8 mouse cellular contexts compared by ENCODE assay signal in genomic region chr7:19092381-19093173, GRCm38 (mm10). TPM values are rescaled to one million over a fixed set of nuclear protein-coding genes. Genes with fewer than 3 reads are reported as not detected.
DNase-seq lines count a peak whose midpoint lies in the region; ATAC-seq lines count a peak whose summit lies in the region.

No protein-coding gene starts in this region.

- no peaks in the 10 kb centered on the region for H3K9me3 ChIP-seq in embryonic facial prominence, embryonic 14.5 days (ENCODE audit: control insufficient read depth, low read length)

- peak overlapping the region; percentile 91 for H3K4me2 ChIP-seq in embryonic facial prominence, embryonic 14.5 days (ENCODE audit: low read depth, low read length)

- peak; percentile 62 for ATAC-seq in embryonic facial prominence, embryonic 14.5 days (ENCODE audit: low read depth)

- H3K4me3 ChIP-seq in embryonic facial prominence, embryonic 14.5 days (ENCODE audit: low read depth, low read length): peak overlapping the region; percentile 80

- 3% methylated on average over 34 of the region's 38 CpGs for WGBS in embryonic facial prominence, embryonic 14.5 days

- peaks cover 44% of the 10 kb centered on the region for H3K36me3 ChIP-seq in embryonic facial prominence, embryonic 14.5 days (ENCODE audit: control insufficient read depth, insufficient read depth, low read length)

- DNase-seq in urinary bladder, postnatal 14 days (ENCODE audit: low spot score): peak; percentile 58
- DNase-seq in urinary bladder, adult 2 months (ENCODE audit: low spot score): no peak
- peak; percentile 96 for DNase-seq in embryonic facial prominence, embryonic 14.5 days (ENCODE audit: low spot score)
- peak; percentile 75 to 81 for DNase-seq in heart, postnatal 10 days
- DNase-seq in kidney, postnatal 14 days: peak; percentile 80
- peak; percentile 76 for DNase-seq in mesoderm, embryonic 11.5 days (ENCODE audit: low read depth, low spot score)
- peak; percentile 57 for DNase-seq in thymus, postnatal 4 days
- no peak for DNase-seq in urinary bladder, postnatal 25 days (ENCODE audit: low spot score)

- H3K4me1 ChIP-seq in embryonic facial prominence, embryonic 14.5 days (ENCODE audit: control insufficient read depth, insufficient read depth, low read length): peaks cover 22% of the 10 kb centered on the region

- peak overlapping the region; percentile 61 for H3K9ac ChIP-seq in embryonic facial prominence, embryonic 14.5 days (ENCODE audit: low read depth, low read length)

- no peaks in the 10 kb centered on the region for H3K27me3 ChIP-seq in embryonic facial prominence, embryonic 14.5 days (replicated peaks; ENCODE audit: control insufficient read depth, insufficient read depth, low read length)

- intact Hi-C loops in heart, postnatal 10 days (cut with DNase I): loop anchor here (1.0 kb wide), 1 partner anchor 23 kb away; no protein-coding TSS in a partner anchor

- peak overlapping the region; percentile 98 for H3K27ac ChIP-seq in embryonic facial prominence, embryonic 14.5 days (replicated peaks; ENCODE audit: low read depth, low read length)

RNA-seq across cellular contexts. Expression of gene Six5, which starts 1.8 kb away (rescaled TPM):
- 59.1 and 60.2 TPM in 2 replicates for polyA plus RNA-seq in urinary bladder, adult 2 months (2012; rRNA removed)
- 13.4 and 16.3 TPM in 2 replicates for polyA plus RNA-seq in embryonic facial prominence, embryonic 14.5 days (2014; fragmentation: Nextera tagmentation; extraction: Ambion mirVana)
- 10 to 100 TPM in 1 of 2 experiments, 1 to 10 TPM in 1; 7.9 to 11.2 TPM for total RNA-seq in heart, postnatal 10 days (2021)

RNA-seq across cellular contexts. Expression of gene Dmpk, which starts 8.9 kb away (rescaled TPM):
- polyA plus RNA-seq in urinary bladder, adult 2 months (2012; rRNA removed): 525 and 848 TPM in 2 replicates
- 43.3 and 58.2 TPM in 2 replicates for polyA plus RNA-seq in embryonic facial prominence, embryonic 14.5 days (2014; fragmentation: Nextera tagmentation; extraction: Ambion mirVana)
- 100 to 1,000 TPM; 288 to 299 TPM for total RNA-seq in heart, postnatal 10 days (2021)

RNA-seq across cellular contexts. Expression of gene Dmwd, which starts 16.6 kb away (rescaled TPM):
- 44.9 and 46.4 TPM in 2 replicates for polyA plus RNA-seq in urinary bladder, adult 2 months (2012; rRNA removed)
- polyA plus RNA-seq in embryonic facial prominence, embryonic 14.5 days (2014; fragmentation: Nextera tagmentation; extraction: Ambion mirVana): 20.2 and 22.6 TPM in 2 replicates
- total RNA-seq in heart, postnatal 10 days (2021): 10 to 100 TPM; 48.4 to 50.7 TPM

RNA-seq across cellular contexts. Expression of gene Gm4969, which starts 25.6 kb away (rescaled TPM):
- 0.13 and 0.40 TPM in 2 replicates for polyA plus RNA-seq in urinary bladder, adult 2 months (2012; rRNA removed)
- polyA plus RNA-seq in embryonic facial prominence, embryonic 14.5 days (2014; fragmentation: Nextera tagmentation; extraction: Ambion mirVana): 1.7 and 2.6 TPM in 2 replicates
- total RNA-seq in heart, postnatal 10 days (2021): under 1 TPM; 0.07 to 0.19 TPM

RNA-seq across cellular contexts. Expression of gene Fbxo46, which starts 27.1 kb away (rescaled TPM):
- 7.2 and 7.7 TPM in 2 replicates for polyA plus RNA-seq in urinary bladder, adult 2 months (2012; rRNA removed)
- 9.1 and 9.2 TPM in 2 replicates for polyA plus RNA-seq in embryonic facial prominence, embryonic 14.5 days (2014; fragmentation: Nextera tagmentation; extraction: Ambion mirVana)
- 1 to 10 TPM; 5.5 to 7.6 TPM for total RNA-seq in heart, postnatal 10 days (2021)

Comparison
In these comparisons a context has a peak if more than half of its experiments do, and no peak if none do; other contexts are left out.
1. DNase-seq: peak in urinary bladder, postnatal 14 days (single experiment), embryonic facial prominence, embryonic 14.5 days (single experiment), heart, postnatal 10 days (2 of 2), kidney, postnatal 14 days (single experiment), mesoderm, embryonic 11.5 days (single experiment) and thymus, postnatal 4 days (single experiment); none in urinary bladder, adult 2 months (single experiment) and urinary bladder, postnatal 25 days (single experiment).